Mouse (Mus musculus): ENCODE results near the gene Wnt5b. TPM values are rescaled to one million over a fixed set of nuclear protein-coding genes. Genes with fewer than 3 reads are reported as not detected.

Gene Wnt5b
- total and polyA plus RNA-seq, 2 experiments from 2014 or later: 3.6 to 4.7 TPM

DNA sequence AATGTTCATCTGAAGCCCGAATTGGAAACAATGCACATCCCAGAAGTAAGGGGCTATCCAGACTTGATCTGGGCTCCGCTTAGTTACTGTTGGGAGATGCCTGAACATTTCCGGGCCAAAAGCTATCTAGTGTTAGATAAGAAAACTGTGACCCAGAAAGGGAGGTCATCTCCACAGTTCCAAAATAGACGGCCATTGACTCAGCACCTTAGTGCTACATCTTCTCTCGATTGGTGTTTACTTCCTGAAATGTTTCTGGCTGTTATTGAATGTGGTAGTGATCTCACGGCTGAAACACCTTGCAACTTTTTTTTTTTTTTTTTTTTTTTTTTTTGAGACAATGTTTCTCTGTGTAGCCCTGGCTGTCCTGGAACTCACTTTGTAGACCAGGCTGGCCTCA, 68.2 kb downstream of the Wnt5b start:
- DNase-seq (ENCODE audit: low spot score) (no peak), ATAC-seq (no peak)
- TF ChIP-seq CTCF (IDR thresholded peaks at IDR 0.05; ENCODE audit: low read depth): no peak
- H3K36me3 ChIP-seq (ENCODE audit: insufficient read depth, low read length): no peaks in the 10 kb centered on the region
- no peaks in the 10 kb centered on the region for H3K9me3 ChIP-seq (ENCODE audit: low read length)
- H3K4me2 ChIP-seq (ENCODE audit: low read depth, low read length): no peak overlapping the region
- WGBS: 86% methylated on average over 6 of the region's 6 CpGs
- H3K4me3 ChIP-seq (ENCODE audit: low read length): no peak overlapping the region
- H3K4me1 ChIP-seq (ENCODE audit: insufficient read depth, low read length): no peaks in the 10 kb centered on the region
- H3K9ac ChIP-seq (replicated peaks; ENCODE audit: low read length): no peak overlapping the region
- no peak overlapping the region for H3K27ac ChIP-seq
- no peaks in the 10 kb centered on the region for H3K27me3 ChIP-seq (ENCODE audit: insufficient read depth, low read length)

DNA sequence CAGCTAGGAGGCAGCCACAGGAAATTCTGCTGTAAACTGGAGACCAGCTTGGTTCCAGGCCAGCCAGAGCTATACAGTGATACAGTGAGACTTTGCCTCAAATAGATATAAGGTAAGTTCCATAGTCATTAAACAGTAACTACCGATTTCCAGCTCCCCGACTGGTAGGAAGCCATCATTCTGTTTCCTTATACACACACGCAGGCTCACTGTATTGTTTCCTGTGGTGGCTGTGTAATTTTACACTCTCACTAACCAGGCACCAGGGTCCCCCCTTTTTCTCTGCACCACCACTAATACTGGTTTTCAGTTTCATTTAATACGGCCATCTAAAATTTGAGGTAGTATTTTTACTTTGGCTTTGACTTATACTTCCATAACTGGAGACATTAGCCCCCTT, 70.2 kb downstream of the Wnt5b start:
- ATAC-seq (no peak), DNase-seq (ENCODE audit: low spot score) (no peak)
- H3K4me1 ChIP-seq (ENCODE audit: insufficient read depth, low read length): no peaks in the 10 kb centered on the region
- no peaks in the 10 kb centered on the region for H3K36me3 ChIP-seq (ENCODE audit: insufficient read depth, low read length)
- no peak overlapping the region for H3K4me3 ChIP-seq (ENCODE audit: low read length)
- no peaks in the 10 kb centered on the region for H3K9me3 ChIP-seq (ENCODE audit: low read length)
- H3K9ac ChIP-seq (replicated peaks; ENCODE audit: low read length): no peak overlapping the region
- no peak for TF ChIP-seq CTCF (IDR thresholded peaks at IDR 0.05; ENCODE audit: low read depth)
- no peak overlapping the region for H3K27ac ChIP-seq
- 88% methylated on average over 4 of the region's 4 CpGs for WGBS
- no peaks in the 10 kb centered on the region for H3K27me3 ChIP-seq (ENCODE audit: insufficient read depth, low read length)
- H3K4me2 ChIP-seq (ENCODE audit: low read depth, low read length): no peak overlapping the region

DNA sequence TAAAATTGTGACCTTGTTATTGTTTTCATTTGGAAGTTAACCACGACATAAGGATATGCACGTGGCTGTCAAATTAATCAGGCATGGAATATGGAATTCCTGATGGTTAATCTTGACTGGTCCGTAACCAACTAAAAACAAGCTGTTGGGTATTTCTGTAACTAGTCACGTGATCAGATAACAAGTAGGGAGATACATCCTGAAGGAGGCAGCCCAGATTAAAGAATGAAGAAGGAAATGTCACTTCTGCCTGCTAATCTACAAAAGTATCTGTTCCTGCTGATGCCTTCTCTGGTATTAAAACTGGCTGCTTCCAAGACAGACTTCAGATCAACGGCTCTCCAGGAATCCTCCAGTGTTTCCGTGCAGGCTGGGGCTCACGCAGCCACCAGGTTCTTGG, 70.7 kb downstream of the Wnt5b start:
- no peak for DNase-seq (ENCODE audit: low spot score)
- ATAC-seq: no peak
- Histone ChIP-seq H3K27me3 (ENCODE audit: insufficient read depth, low read length) (no peaks in the 10 kb centered on the region), H3K36me3 (ENCODE audit: insufficient read depth, low read length) (no peaks in the 10 kb centered on the region), H3K27ac (no peak overlapping the region), H3K9ac (replicated peaks; ENCODE audit: low read length) (no peak overlapping the region), H3K4me1 (ENCODE audit: insufficient read depth, low read length) (no peaks in the 10 kb centered on the region), H3K4me2 (ENCODE audit: low read depth, low read length) (no peak overlapping the region), H3K4me3 (ENCODE audit: low read length) (no peak overlapping the region), H3K9me3 (ENCODE audit: low read length) (no peaks in the 10 kb centered on the region)
- TF ChIP-seq CTCF (IDR thresholded peaks at IDR 0.05; ENCODE audit: low read depth): no peak
- WGBS: 81% methylated on average over 7 of the region's 7 CpGs

DNA sequence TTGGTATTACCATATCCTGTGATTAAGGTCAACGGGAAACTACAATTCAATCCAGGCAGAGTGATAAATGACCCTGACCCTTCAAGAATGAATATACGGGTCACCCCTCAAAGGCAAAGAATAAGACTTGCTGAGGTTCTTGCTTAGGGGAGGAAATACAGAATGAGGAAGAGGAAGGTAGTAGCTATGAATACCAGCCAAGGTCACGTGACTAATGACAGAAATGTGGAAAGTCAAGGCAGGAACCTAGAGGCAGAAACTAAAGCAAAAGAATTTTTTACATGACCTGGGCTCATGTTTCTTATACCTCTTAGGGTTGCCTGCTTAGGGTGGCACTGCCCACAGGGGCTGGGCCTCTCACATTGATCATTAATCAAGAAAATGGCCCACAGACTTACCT, 71.4 kb downstream of the Wnt5b start:
- Histone ChIP-seq H3K9ac (replicated peaks; ENCODE audit: low read length) (no peak overlapping the region), H3K4me2 (ENCODE audit: low read depth, low read length) (no peak overlapping the region), H3K27me3 (ENCODE audit: insufficient read depth, low read length) (no peaks in the 10 kb centered on the region), H3K4me1 (ENCODE audit: insufficient read depth, low read length) (no peaks in the 10 kb centered on the region), H3K9me3 (ENCODE audit: low read length) (no peaks in the 10 kb centered on the region), H3K36me3 (ENCODE audit: insufficient read depth, low read length) (no peaks in the 10 kb centered on the region), H3K27ac (no peak overlapping the region), H3K4me3 (ENCODE audit: low read length) (no peak overlapping the region)
- no peak for TF ChIP-seq CTCF (IDR thresholded peaks at IDR 0.05; ENCODE audit: low read depth)
- ATAC-seq (no peak), DNase-seq (ENCODE audit: low spot score) (no peak)
- 76% methylated on average over 3 of the region's 3 CpGs for WGBS

DNA sequence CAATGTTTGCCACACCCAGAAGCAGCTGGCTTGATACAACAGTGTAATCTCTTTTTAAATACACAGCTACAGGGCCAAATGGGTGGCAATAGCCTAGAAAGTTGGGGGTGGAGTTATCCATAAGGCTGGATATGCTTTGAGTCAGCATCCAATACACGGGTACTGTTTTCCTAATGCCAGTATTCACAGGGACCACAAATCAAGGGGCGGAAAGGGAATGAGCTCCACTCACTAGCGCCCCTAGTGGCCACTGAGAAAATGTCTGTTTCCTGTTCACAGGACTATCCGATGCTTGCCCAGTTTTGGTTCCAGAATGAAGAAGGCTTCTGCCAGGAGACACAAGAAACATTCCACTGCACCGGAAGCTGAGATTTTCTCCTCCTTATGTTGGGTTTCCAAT, 72.0 kb downstream of the Wnt5b start:
- 0 out of 2 replicates have a peak, but pooled peaks have one; percentile 43 for ATAC-seq
- WGBS: 20% methylated on average over 5 of the region's 5 CpGs
- H3K27ac ChIP-seq: no peak overlapping the region
- no peaks in the 10 kb centered on the region for H3K27me3 ChIP-seq (ENCODE audit: insufficient read depth, low read length)
- DNase-seq (ENCODE audit: low spot score): peak; percentile 64
- H3K4me3 ChIP-seq (ENCODE audit: low read length): no peak overlapping the region
- no peaks in the 10 kb centered on the region for H3K4me1 ChIP-seq (ENCODE audit: insufficient read depth, low read length)
- TF ChIP-seq CTCF (IDR thresholded peaks at IDR 0.05; ENCODE audit: low read depth): peak; percentile 93
- H3K9ac ChIP-seq (replicated peaks; ENCODE audit: low read length): no peak overlapping the region
- no peaks in the 10 kb centered on the region for H3K36me3 ChIP-seq (ENCODE audit: insufficient read depth, low read length)
- H3K4me2 ChIP-seq (ENCODE audit: low read depth, low read length): no peak overlapping the region
- H3K9me3 ChIP-seq (ENCODE audit: low read length): no peaks in the 10 kb centered on the region

DNA sequence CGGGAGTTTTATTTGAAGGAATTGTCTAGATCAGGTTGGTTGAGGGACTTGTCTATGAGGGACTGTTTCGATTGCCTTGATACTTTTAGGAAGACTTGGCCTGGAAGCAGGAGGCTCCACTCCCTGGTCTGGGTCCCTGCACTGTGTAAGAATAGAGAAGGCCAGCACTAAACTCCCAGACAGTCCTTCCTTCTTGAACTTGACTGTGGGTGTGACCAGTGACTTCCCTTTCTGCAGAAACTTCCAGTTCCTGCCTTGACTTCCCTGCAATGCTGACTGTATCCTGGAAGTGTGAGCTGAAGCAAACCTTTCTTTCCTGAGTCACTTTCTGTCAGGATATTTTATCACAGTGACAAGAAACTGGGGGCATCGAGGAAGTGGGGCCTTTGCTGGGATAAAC, 73.4 kb downstream of the Wnt5b start:
- H3K4me2 ChIP-seq (ENCODE audit: low read depth, low read length): no peak overlapping the region
- no peaks in the 10 kb centered on the region for H3K4me1 ChIP-seq (ENCODE audit: insufficient read depth, low read length)
- DNase-seq (ENCODE audit: low spot score) (no peak), ATAC-seq (no peak)
- H3K27me3 ChIP-seq (ENCODE audit: insufficient read depth, low read length): no peaks in the 10 kb centered on the region
- no peaks in the 10 kb centered on the region for H3K9me3 ChIP-seq (ENCODE audit: low read length)
- H3K27ac ChIP-seq: no peak overlapping the region
- no peak for TF ChIP-seq CTCF (IDR thresholded peaks at IDR 0.05; ENCODE audit: low read depth)
- no peak overlapping the region for H3K9ac ChIP-seq (replicated peaks; ENCODE audit: low read length)
- no peak overlapping the region for H3K4me3 ChIP-seq (ENCODE audit: low read length)
- WGBS: 91% methylated on average over 3 of the region's 3 CpGs
- H3K36me3 ChIP-seq (ENCODE audit: insufficient read depth, low read length): no peaks in the 10 kb centered on the region

DNA sequence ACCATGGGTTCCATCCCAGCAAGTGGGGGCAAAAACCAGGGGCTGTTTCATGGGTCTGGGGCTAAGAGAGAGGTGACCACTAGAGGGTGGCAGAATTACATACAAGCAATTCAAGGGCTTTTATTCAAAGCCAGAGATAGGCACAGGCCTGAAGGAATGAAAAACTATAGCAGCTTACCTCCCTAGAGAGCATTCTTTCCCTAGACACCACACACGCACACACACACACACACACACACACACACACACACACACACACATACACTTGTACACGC, 76.4 kb downstream of the Wnt5b start:
- peak; percentile 49 for TF ChIP-seq CTCF (IDR thresholded peaks at IDR 0.05; ENCODE audit: low read depth)
- Histone ChIP-seq H3K4me1 (ENCODE audit: insufficient read depth, low read length) (no peaks in the 10 kb centered on the region), H3K4me3 (ENCODE audit: low read length) (no peak overlapping the region), H3K9ac (replicated peaks; ENCODE audit: low read length) (no peak overlapping the region), H3K9me3 (ENCODE audit: low read length) (no peaks in the 10 kb centered on the region), H3K4me2 (ENCODE audit: low read depth, low read length) (no peak overlapping the region), H3K27me3 (ENCODE audit: insufficient read depth, low read length) (no peaks in the 10 kb centered on the region), H3K27ac (no peak overlapping the region), H3K36me3 (ENCODE audit: insufficient read depth, low read length) (no peaks in the 10 kb centered on the region)
- DNase-seq (ENCODE audit: low spot score) (no peak), ATAC-seq (no peak)
- 93% methylated on average over 2 of the region's 2 CpGs for WGBS

All from hindbrain, postnatal 0 days (tissue).